Mouse (Mus musculus) layer of hippocampus, adult 18-20 months (tissue): Measurements from ENCODE around the gene Lcn5. TPM values are rescaled to one million over a fixed set of nuclear protein-coding genes. Genes with fewer than 3 reads are reported as not detected.
A peak's percentile ranks its signal among the peaks of the same experiment; 100 is the strongest.

Experiments used
- DNase-seq, 2 experiments: peaks; one replicate each; pipeline ENCODE4 v3.0.0; 2022; ENCODE audit warnings: low spot score in 2 of 2
- long read RNA-seq: library from polyadenylated mRNA; stranded (forward); transcript quantifications from one replicate; pipeline ENCODE4 v2.0.0, GENCODE M21; 2021
- total RNA-seq, 2 experiments: library from RNA; stranded (reverse); gene quantifications; 2 replicates each; pipeline ENCODE4 v1.2.3; 2021

Lcn5 gene
- not detected for total RNA-seq
- long read RNA-seq: 0 reads

DNA sequence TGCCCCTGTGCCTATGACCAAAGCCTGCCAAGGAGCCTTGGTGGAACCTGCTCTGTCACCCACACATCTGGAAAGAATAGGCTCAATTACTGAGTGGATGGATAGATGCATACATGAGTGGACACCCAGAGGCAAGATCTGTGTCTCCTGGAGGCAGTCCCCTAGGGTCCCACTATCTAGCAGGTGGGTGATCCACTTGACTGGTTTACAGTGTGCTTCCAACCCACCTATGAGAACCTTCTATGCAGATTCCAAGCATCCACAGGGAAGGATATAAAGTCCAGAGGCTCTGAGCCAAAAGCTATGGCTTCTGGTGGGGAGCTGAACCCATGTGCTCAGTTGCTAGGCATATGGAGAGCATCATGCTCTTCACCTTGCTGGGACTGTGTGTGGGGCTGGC is at the start of gene Lcn5:
TSS of gene Lcn5 (plus strand) at position 301 of the 400 bp plus-strand sequence.
- no peak for DNase-seq

DNA sequence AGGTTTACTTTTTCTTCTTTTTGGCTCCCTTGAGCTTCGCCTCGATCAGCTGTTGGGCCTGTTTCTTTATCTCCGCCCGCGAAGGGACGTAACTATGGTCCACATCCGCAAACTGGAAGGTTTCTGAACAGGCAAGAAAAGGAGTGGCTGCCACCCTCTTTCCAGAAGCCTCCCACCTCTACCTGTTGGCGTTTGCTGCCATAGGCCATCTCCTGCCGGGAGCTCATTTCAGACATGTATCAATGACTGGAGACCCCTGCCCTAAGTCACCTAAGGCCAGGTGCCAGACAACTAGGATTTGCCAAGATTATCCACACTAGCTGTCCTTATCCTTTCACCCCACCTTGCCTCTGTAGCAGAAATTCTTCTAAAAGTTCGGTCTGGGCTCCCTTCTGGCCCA is 49.1 kb upstream of the Lcn5 start:
- no peak for DNase-seq

DNA sequence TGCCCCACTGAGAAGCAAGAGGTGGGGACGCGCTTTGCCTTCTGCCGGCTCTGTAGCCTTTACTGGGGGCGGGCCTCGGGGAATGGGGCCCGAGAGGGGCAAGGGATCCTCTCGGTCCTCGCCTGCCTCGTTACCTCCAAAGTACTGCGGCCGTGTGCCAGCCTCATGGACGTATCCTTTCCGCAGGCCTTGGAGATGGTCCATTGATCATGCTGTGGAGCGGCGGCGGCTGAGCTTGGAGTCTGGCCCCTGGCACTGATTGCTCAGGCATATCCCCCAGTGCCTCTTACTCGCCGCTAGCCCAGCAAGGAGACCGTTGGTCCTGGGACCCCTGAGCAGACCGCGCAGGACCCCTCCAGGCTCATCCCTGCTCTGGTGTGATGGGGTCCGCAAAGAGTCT is 41.4 kb upstream of the Lcn5 start:
- no peak for DNase-seq

DNA sequence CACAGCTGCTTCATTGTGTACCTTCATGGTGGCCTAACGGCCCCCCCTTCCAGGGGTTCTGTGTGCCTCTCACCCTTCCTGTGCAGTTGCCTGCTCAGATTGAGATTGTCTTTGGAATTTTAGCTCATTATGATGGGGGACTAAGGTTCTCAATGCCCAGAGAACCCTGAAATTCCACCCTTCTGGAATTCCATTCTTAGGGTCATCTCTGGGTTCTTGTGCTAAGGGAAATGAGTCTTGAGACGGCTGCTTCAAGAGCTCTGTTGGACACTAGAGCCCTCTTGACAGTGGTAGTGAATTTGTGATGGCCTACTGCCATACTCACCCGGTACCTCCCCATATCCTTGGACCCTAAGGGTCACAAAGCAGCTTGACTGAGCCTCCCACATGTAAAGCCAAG is 40.2 kb upstream of the Lcn5 start, which contains the start of gene Ccdc183:
TSS of gene Ccdc183 (minus strand) at position 101 of the 400 bp plus-strand sequence.
- DNase-seq: no peak

DNA sequence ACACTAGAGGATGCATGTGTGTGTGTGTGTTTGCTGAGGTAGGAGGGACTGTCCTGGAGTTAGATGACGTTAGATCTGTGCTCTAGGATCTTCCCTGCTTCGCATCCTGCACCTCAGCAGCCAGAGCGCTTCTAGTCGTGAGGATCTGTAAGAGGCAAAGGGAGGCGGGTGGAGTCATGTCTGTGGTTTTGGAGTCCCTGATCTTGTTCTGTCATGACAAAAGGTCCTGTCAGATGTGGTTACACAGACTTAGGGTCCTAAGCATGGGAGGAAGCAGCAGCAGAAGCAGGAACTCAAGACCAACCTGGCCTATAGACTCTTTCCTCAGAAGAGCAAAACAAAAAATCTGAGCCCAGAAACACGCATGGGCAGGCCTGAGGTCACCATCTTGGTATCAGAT is 37.4 kb upstream of the Lcn5 start:
- no peak for DNase-seq

DNA sequence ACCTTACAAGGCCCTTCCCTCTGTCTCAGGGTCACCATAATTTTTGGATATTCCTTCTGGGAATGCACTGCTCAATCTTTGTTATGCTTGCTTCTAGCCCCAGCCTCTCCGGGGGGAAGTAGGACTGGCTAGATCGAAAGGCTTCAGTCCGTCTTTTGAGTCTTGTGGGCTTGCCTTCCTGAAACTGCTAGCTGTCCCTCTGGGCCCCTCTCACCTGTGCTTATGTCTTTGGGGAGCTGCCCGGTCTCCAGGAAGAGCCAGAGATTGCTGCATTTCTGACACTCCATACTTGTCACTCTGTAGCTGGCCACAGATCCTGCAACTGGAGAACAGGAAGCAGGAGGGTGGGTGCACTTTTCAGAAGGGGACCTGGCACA is 36.9 kb upstream of the Lcn5 start:
- no peak for DNase-seq

DNA sequence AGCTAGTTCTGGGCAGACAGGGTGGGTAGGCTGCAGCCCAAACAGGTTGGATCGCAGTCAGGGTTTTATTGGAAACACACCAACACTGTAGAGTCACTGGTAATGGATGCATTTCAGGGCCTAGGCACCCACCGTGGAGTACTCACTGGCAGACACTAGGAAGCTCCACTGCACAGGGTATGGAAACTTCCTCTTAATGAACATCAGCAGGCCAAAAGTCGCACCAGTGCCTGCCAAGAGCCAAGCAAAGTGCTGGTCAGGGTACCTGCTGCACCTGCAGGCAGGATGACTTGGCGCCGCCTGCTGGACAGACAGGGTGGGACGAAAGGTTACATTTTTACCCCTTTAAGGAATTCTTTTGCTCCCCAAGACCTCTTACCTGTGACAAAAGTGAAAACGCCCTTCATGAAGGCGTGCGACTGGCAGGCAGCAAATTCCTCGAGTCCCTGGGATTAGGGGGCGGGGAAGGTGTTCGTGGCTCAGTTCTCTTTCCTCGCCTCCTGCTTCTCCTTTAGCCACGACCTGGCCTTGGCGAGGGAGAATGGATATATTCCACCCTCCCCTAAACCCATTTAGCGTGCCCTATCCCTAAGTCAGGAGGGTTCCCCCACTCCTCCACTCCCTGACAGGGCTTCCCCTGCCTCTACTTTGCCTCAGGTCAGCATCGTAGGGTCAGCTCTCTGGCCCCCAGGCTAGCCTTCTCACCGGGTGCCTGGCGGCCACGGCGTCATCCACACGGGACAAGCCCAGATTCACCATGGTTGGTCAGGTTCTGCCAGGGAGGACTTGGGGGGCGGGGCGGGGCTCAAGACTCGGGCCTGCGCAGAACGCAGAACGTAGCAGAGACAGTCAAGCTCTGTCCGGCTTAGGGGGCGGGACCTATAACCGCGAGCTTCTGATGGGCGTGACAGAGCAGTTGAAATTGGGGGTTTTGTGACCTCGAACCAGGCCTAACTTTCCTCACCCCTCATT is 36.2 kb upstream of the Lcn5 start, which contains the start of gene Tmem141:
TSS of gene Tmem141 (minus strand) at position 777 of the 972 bp plus-strand sequence.
- DNase-seq: peak; percentile 77 to 86

DNA sequence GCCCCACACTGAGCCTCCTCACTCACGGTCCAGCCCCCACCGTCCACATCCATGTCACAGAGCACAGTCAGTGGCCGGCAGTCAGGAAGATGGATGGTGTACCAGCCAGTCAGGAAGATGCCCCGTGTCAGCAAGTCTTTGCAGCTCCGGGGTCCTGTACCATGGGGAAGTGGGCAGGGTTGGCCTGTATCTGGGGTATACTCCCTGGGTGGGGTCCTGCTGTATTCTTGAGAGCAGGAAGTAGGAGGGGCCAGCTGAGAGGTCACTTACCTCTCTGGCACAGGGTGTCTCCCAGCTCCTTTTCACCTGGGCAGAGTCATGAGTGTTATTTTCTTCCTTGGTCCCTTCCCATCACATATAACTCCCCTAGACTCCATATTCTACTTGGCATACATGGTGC is 31.8 kb upstream of the Lcn5 start:
- no peak for DNase-seq

DNA sequence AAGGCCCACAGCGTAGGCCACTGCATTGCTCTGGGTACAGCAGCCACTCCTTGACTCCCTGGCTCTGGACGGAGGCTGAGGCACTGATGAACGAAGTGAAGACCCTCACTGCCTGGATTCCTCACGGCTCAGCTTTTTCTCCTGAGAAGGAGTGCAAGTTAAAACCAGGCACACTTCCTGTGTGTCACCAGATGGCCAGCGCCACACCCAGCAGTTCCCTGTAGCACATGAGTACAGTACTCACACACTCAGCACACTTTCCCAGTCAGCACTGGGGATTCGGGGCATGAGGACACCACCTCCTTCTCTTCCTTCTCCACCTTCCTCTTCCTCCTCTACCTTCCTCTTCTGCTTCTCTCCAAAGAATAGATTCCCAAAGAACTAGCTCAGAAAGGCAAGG is 29.9 kb upstream of the Lcn5 start, which contains the start of gene Fcna:
TSS of gene Fcna (minus strand) at position 220 of the 400 bp plus-strand sequence.
- DNase-seq: no peak

DNA sequence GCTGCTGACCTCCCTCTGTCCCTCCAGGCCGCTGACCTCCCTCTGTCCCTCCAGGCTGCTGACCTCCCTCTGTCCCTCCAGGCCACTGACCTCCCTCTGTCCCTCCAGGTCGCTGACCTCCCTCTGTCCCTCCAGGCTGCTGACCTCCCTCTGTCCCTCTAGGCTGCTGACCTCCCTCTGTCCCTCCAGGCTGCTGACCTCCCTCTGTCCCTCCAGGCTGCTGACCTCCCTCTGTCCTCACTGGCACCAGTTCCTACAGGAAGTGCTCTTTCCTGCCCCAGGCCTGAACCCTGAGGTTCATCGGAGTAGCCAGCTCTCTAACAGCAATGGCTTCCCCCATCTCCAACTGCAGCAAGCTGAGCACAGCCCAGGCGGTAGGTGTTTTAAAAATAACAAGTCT is 29.0 kb upstream of the Lcn5 start:
- no peak for DNase-seq

DNA sequence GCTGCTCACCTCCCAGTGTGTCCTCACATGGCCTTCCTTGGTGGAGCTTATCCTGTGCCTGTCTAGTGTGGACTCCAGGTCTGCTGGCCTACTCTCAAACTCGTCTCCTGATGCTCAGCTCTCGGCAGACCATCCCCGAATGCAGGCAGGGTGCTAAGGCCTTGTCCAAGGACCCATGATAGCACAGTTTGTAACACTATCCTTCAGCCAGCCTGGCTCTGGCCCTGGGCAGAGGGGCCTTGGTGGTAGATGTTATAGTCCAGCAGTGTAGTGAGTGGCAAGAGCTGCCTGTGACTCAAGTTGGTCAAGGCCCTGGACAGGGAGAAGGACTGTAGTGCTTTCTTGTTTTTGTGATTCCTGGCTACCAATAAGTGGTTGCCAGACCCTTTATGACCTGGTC is 24.1 kb upstream of the Lcn5 start:
- DNase-seq: no peak

DNA sequence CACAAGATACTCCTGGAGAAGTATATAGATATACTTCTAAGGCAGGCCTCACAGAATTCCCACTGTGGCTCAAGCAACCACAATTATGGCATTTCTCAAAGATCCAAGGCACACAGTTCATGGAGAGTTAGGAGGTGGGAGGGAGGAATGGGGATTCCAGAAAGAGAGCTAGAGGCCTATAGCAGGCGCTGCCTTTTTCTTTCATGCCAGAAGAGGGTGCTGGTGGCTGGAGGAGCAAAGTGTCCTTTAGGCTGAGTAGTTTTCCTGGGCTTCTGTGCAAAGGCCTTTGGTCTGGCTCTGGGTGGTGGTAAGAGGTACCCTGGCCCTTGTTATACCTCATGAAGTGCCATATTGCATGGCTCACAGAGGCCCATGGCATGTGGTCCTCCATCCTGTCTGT is 23.7 kb upstream of the Lcn5 start:
- DNase-seq: no peak

DNA sequence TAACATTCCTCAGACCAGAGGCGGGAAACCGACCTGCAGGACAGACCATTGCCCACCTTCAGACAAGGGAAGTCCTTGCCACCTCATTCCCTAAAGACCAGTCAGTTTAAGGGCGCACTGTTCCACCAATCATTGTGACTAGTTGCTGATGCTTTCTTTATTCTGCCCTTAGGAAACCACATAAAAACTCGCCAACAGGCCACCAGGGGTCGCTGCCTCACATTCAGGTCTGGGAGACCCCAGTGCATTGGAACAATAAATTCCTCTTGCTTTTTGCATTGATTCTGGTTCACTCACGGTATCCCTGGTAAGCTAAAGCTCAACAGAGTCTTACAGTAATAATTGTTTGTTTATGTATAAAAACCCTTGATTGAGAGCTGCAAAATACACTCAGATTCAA is 17.9 kb upstream of the Lcn5 start:
- DNase-seq: peak in 1 of 2 experiments; percentile 47

DNA sequence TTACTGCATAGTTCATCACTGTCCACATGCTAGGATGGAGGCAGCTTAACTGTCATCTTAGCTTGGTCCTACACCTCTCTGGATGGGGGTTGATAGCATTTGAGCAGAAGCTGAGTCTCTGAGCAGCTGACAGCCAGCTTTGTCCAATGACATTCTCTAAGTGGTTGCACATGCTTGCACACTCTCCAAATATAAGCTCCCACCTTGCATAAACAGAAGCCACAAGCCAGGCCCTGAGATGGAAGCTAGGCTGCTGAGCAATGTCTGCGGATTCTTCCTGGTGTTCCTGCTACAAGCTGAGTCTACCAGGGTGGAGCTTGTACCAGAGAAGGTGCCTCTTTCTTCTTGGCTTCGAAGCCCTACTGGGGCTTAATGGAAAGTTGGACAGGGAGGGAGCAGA is 4.8 kb upstream of the Lcn5 start, which contains the start of gene Lcn8:
TSS of gene Lcn8 (plus strand) at position 219 of the 400 bp plus-strand sequence.
- no peak for DNase-seq

DNA sequence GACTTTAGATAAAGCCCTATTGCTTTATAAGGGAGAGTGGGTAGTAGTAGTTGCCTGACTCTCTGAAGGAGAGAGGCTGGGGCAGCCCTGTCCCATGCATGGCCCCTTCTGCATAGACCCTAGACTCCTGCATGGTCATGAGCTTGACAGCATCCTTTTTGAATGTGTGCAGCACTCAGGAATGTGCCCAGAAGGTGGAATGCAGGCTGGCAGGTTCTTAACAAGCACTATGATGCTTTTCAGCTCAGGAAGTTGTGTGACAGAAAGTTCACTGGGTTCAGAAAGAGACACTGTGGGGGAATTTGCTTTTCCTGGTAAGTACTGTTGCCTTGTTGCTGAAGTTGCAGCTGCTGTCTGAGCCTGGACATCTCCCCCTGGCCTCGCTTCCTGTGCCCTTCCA is 3.2 kb upstream of the Lcn5 start:
- DNase-seq: no peak

DNA sequence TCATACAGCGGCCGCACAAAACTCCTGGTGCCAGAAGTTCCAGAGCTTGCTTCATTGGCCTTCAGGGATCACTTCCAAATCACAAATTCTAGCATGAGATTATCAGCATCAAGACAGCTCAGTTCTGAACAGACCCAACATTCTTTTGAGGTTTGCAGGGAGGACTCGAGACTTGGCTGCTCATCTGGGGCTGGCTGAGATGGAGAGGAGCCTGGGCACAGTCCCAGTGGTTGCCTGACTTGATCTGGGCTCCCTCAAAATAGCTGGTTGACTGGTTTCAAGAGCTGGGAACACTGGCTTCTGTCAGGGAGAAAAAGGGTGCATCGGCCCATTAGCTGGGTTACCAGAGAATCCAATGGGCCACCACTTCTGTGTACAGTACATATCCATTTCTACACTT is 1.1 kb upstream of the Lcn5 start:
- peak in 1 of 2 experiments; percentile 4 for DNase-seq

DNA sequence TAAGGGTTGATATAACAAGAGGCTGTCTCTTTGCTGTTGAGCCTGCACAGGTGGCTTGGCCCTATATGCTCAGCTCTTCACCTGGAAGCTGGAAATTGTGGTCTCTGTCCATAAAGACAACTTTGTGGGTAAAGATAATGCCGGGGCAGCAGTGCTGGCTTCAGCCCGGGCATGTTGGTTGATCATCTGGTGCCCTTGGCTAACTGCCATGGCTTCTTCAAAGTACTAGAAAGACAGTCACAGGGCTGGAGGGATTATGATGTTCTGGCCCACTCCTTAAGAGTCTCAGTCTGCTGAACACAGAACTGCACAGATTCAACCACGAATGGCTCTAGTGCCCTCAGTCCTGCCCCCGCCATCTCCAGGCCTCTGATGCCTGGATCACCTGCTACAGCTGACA is 506 bp upstream of the Lcn5 start:
- DNase-seq: no peak

DNA sequence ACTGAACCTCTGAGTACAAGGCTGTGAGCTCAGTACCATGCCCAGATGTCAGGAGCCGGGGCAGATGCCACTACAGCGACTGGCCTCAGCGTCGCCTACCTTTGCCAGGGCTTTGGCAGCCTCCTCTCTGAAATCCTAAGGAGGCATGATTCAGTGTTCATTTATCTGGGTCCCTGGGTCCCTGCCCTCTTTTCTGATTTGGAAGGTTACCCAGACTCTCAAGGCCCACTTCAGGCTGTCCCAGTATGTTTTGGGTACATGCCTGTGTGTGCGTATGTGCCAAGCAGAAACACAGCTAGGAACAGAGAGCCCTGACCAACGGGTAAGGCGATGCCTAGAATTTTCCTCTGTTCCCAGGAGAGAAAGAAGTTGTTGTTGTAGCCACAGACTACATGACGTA is 2.5 kb downstream of the Lcn5 start:
- DNase-seq: no peak

DNA sequence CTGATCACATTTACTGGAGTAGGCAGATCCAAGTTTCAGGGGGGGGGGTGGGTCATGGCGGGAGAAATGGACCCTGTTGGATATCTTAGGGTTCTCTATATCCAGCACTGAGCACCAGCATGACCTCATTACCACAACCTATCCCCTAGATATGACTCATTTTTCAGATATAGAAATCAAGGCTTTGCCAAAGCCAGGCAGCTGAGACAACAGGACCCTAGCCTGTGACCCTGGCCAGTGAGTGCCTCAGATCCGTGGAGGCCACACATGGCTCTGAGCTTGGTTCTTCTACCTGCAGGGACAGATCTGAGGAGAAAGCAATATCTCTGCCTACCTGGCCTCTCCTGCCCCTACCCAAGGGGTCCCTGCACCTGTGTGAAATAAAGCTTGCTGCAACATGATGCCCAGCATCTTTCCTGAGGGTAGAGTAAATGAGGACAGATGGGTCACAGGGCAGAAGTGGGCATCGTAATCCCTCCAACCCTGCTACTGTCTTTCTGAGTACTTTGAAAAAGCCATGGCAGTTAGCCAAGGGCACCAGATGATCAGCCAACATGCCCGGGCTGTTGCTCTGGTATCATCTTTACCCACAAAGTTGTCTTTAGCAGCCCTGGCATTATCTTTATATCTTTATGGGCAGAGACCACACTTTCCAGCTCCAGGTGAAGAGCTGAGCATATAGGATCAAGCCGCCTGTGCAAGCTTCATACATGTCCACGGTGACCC is 3.7 kb downstream of the Lcn5 start:
- no peak for DNase-seq

DNA sequence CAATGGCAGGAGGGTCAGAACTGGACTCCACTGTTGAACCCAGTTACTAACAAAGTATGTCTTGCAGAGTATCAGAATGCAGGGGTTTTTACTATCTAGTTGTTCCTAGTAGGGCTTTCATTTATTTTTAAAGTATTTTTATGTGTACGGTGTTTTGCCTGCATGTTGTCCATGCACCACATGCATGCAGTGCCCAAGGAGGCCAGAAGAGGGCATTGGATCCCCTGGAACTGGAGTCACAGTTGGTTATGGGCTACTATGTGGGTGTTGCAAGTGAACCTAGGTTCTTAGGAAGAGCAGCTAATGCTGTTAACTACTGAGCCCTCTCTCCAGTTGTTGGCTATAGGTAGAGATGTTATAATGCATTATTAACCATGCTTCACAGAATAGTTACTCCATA is 5.8 kb downstream of the Lcn5 start:
- DNase-seq: peak in 1 of 2 experiments; percentile 57

DNA sequence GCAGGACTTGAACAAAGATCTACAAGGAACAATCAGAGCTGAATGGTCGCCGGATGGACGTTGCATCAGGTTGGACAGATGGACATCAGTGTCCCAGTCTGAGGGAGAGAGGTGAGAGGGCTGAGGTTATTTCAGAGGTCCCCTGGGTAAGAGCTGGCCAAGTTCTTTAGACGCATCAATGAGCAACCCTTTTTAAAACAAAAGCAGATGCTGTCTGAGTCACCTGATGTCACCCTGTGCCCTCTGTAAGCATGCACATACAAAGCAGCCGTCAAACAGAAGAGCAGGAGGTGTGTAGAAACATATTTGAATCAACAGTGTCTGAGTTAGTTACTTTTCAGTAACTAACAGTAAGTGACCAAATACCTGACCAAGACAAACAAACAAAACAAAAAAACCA is 6.4 kb downstream of the Lcn5 start:
- no peak for DNase-seq

DNA sequence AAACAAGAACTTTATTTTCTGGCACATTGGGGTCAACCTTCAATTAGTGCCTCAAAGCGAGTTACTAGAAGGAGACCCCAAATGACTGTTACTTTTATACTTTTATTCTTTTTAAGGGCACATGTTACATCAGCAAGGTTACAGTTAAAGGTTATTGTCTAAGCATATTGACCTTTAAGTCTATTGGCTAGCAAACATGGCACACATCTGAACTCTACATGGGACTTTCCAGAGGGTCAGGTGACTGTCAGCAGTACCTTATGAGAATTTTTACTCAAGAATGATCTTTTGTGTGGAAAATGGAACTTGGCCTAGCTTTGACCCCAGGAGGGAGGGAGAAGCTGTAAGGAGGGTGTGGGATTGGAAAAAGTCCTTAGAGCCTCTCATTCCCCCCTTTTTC is 8.8 kb downstream of the Lcn5 start:
- no peak for DNase-seq
